Mouse (Mus musculus) heart, postnatal 0 days (tissue): ENCODE results near the gene Shc1. TPM values are rescaled to one million over a fixed set of nuclear protein-coding genes. Genes with fewer than 3 reads are reported as not detected.

ENCODE experiments used
- ATAC-seq: fragments of 200-750 bp; cut with Nextera tagmentation; 2 replicates; pipeline ENCODE4 v1.8.0; 2017; ENCODE audit warnings: low read depth, moderate number of reproducible peaks, moderate library complexity; ENCODE audit not compliant: insufficient read depth
- DNase-seq: peaks from one replicate; pipeline ENCODE4 v3.0.0-alpha.2; 2016; ENCODE audit warnings: low spot score
- H3K27ac ChIP-seq: fragments of 300-500 bp; sonication (generic); 2 replicates; pipeline ENCODE4 v1.5.1; 2014; ENCODE audit warnings: low read depth, mild to moderate bottlenecking
- H3K27me3 ChIP-seq: fragments of 300-500 bp; sonication (generic); 2 replicates; pipeline ENCODE4 v1.6.1; 2014; ENCODE audit warnings: low read length, mixed read lengths; ENCODE audit not compliant: control insufficient read depth, insufficient read depth
- H3K36me3 ChIP-seq: fragments of 300-500 bp; sonication (generic); replicated peaks from 2 replicates; pipeline ENCODE4 v1.6.1; 2014; ENCODE audit warnings: low read length, mixed read lengths; ENCODE audit not compliant: control insufficient read depth, insufficient read depth
- H3K4me1 ChIP-seq: fragments of 300-500 bp; sonication (generic); 2 replicates; pipeline ENCODE4 v1.6.1; 2014; ENCODE audit warnings: antibody characterized with exemption; ENCODE audit not compliant: control insufficient read depth, insufficient read depth
- H3K4me2 ChIP-seq: fragments of 300-500 bp; sonication (generic); 2 replicates; pipeline ENCODE4 v1.6.1; 2014; ENCODE audit warnings: low read depth, mild to moderate bottlenecking, low read length, moderate library complexity
- H3K4me3 ChIP-seq: fragments of 300-500 bp; sonication (generic); 2 replicates; pipeline ENCODE4 v1.5.1; 2014; ENCODE audit warnings: low read depth, low read length
- H3K9ac ChIP-seq: fragments of 300-500 bp; sonication (generic); replicated peaks from 2 replicates; pipeline ENCODE4 v1.6.1; 2014; ENCODE audit warnings: low read depth, low read length, mixed read lengths
- H3K9me3 ChIP-seq: fragments of 300-500 bp; sonication (generic); replicated peaks from 2 replicates; pipeline ENCODE4 v1.6.1; 2016; ENCODE audit warnings: low read length; ENCODE audit not compliant: control insufficient read depth
- CTCF ChIP-seq: IDR thresholded peaks from 2 replicates; pipeline ENCODE4 v1.5.1; 2016; ENCODE audit warnings: antibody characterized with exemption, control low read depth, low read depth
- EP300 ChIP-seq: IDR thresholded peaks from 2 replicates; pipeline ENCODE4 v1.6.1; 2016; ENCODE audit warnings: antibody characterized with exemption, low read depth
- whole genome bisulfite sequencing: fragments of 180-500 bp; shearing (Covaris S2); extraction: QIAGEN DNeasy Blood & Tissue Kit; methylation state at CpG from one replicate; pipeline ENCODE4 v1.1.7; 2014; 5-methylcytosine and 5-hydroxymethylcytosine counted together
- polyA plus RNA-seq: library from polyadenylated mRNA; unstranded; fragments of >200 nt; fragmentation: Nextera tagmentation; extraction: Ambion mirVana; gene quantifications from 2 replicates; pipeline ENCODE4 v1.2.1, GENCODE M21; 2015
- total RNA-seq: library from RNA; depleted of rRNA; stranded (reverse); fragments of >200 nt; gene quantifications from 2 replicates; pipeline ENCODE4 v1.2.3, GENCODE M21; 2014; ENCODE audit warnings: low replicate concordance

The Shc1 gene
- total and polyA plus RNA-seq, 2 experiments from 2014 or later: 35.8 to 82.1 TPM

DNA sequence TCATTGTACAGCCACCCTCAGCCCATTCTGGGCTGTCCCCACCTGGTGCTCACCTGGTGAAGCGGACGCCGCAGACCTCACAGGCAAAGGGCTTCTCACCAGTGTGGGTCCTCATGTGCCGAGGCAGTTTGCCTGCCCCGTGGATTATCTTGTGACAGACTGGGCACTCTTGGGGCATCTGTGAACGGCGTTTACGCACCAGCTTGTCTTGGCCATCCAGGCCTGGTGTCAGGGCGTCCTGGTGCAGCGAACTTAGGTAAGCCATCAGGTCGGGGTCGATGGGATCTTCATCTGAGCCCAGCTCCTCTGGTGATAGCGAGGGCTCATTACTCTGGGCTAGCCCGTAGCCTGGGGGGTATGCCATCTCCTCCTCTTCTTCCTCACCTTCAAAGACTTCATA lies 38.0 kb upstream of the Shc1 start:
- no peaks in the 10 kb centered on the region for H3K9me3 ChIP-seq
- H3K4me1 ChIP-seq: peaks cover 6% of the 10 kb centered on the region; the same call in 1 of the 2 replicates
- no peak overlapping the region for H3K9ac ChIP-seq
- no peak for TF ChIP-seq EP300
- TF ChIP-seq CTCF: no peak
- H3K4me2 ChIP-seq: no peak overlapping the region
- H3K27me3 ChIP-seq: no peaks in the 10 kb centered on the region
- no peak overlapping the region for H3K27ac ChIP-seq
- no peak for DNase-seq
- H3K36me3 ChIP-seq: peaks cover 11% of the 10 kb centered on the region
- 94% methylated on average over 14 of the region's 14 CpGs for WGBS
- ATAC-seq: no peak
- no peak overlapping the region for H3K4me3 ChIP-seq

DNA sequence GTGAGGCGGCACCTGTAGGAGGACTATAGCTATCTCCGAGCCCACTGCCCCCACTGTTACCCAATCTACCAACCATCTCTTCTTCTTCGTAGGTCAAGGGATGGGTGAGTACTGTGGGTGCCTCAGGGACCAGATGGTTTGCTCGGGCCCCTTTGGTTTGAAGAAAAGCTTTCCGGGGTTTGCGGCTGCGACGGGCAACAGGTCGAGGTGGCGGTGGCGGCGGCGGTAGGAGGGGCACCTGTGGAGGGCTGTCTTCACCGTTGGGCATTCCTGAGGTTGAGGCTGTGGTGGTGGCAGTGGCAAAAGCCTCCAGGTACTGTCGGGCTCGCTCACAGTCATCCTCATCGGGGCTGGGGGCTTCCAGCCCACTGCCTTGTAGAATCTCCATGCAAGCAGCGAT lies 37.5 kb upstream of the Shc1 start:
- Histone ChIP-seq H3K36me3 (peaks cover 11% of the 10 kb centered on the region), H3K27me3 (no peaks in the 10 kb centered on the region), H3K9ac (no peak overlapping the region), H3K4me3 (no peak overlapping the region), H3K27ac (no peak overlapping the region), H3K9me3 (no peaks in the 10 kb centered on the region), H3K4me1 (peaks cover 6% of the 10 kb centered on the region; the same call in 1 of the 2 replicates), H3K4me2 (no peak overlapping the region)
- TF ChIP-seq EP300 (no peak), CTCF (no peak)
- 93% methylated on average over 18 of the region's 18 CpGs for WGBS
- DNase-seq: no peak
- no peak for ATAC-seq

DNA sequence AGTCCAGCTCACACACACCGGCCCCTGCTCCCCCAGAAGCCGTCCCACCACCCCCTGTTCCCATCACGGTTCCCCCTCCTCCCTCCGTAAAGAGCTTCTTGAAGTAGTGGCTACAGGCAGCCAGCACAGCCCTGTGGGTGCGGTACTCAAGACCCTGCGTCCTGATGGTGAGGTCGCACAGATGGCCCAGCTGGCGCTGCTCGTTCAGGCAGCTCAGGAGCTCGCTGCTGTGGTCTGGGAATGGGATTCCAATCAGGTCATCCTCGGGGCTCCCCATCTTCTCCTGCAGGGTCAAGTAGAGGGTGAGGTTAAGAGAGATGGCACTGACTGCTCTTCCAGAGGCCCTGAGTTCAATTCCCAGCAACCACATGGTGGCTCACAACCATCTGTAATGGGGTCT lies 37.0 kb upstream of the Shc1 start:
- no peak overlapping the region for H3K9ac ChIP-seq
- 87% methylated on average over 11 of the region's 11 CpGs for WGBS
- H3K27ac ChIP-seq: no peak overlapping the region
- DNase-seq (no peak), ATAC-seq (no peak)
- peaks cover 11% of the 10 kb centered on the region for H3K36me3 ChIP-seq
- no peaks in the 10 kb centered on the region for H3K9me3 ChIP-seq
- TF ChIP-seq CTCF (no peak), EP300 (no peak)
- H3K27me3 ChIP-seq: no peaks in the 10 kb centered on the region
- no peak overlapping the region for H3K4me2 ChIP-seq
- H3K4me1 ChIP-seq: peaks cover 6% of the 10 kb centered on the region; the same call in 1 of the 2 replicates
- no peak overlapping the region for H3K4me3 ChIP-seq

DNA sequence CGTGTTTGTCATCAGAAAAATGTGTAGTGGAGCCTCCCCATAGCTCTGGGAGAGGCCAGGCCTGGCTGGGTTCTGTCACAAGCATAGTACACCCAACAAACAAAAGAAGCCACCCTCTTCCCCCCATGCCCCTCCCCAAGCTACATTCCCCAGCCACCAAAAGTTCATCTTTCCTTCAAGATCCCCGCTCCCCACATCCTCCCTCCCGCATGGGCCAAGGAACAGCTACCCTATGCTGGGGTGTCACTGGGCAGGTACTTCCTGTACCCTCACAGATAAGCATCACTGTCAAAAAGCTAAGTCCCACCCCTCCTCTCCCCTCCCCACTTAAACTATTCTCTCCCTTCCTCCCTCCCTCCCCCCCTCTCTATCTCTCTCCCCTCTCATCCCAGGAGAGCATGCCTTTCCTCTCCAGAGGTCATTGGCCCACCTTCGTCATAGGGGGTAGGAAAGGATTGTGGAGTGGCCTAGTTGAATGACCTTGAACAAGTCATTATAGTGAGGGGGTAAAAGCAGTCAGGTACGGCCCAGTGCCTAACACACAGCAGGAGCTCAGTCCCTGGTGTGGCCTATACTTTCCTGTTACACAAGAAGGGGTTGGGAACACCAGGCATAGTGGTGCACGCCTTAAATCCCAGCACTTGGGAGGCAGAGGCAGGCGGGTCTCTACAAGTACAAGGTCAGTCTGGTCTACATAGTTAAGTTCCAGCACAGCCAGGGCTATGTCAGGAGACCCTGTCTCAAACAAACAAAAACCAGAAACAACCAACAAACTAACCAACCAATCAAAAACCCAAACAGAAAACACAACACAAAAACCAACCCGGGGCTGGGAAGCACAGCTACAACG lies 36.0 kb upstream of the Shc1 start:
- no peak for ATAC-seq
- 84% methylated on average over 9 of the region's 9 CpGs for WGBS
- no peak overlapping the region for H3K27ac ChIP-seq
- H3K4me2 ChIP-seq: no peak overlapping the region
- H3K4me3 ChIP-seq: no peak overlapping the region
- H3K27me3 ChIP-seq: no peaks in the 10 kb centered on the region
- peaks cover 11% of the 10 kb centered on the region for H3K36me3 ChIP-seq
- H3K4me1 ChIP-seq: peaks cover 6% of the 10 kb centered on the region; the same call in 1 of the 2 replicates
- no peak for DNase-seq
- no peaks in the 10 kb centered on the region for H3K9me3 ChIP-seq
- TF ChIP-seq EP300: no peak
- TF ChIP-seq CTCF: no peak
- no peak overlapping the region for H3K9ac ChIP-seq

DNA sequence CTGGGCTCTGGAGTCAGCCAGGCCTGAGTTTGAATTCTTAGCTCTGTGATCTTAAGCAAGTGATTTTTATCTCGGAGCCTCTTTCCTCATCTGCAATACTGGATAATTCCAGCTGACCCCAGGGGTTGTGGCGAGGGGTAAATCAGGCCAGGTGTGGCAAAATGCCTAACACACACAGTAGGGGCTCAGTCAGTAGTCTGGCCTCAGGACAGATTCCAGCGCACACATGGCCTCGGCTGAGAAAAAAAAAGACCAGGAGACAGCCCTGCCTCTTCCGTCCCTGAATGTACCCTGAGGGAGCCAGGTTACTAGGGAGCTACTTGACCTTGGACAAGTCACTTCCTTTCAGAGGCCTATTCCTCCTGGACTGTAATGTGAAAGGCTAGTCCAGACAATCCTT lies 35.3 kb upstream of the Shc1 start:
- H3K9ac ChIP-seq: no peak overlapping the region
- H3K4me3 ChIP-seq: no peak overlapping the region
- 64% methylated on average over 5 of the region's 5 CpGs for WGBS
- H3K9me3 ChIP-seq: no peaks in the 10 kb centered on the region
- no peak overlapping the region for H3K4me2 ChIP-seq
- H3K27me3 ChIP-seq: no peaks in the 10 kb centered on the region
- peaks cover 11% of the 10 kb centered on the region for H3K36me3 ChIP-seq
- no peak for DNase-seq
- H3K27ac ChIP-seq: no peak overlapping the region
- no peak for TF ChIP-seq EP300
- TF ChIP-seq CTCF: no peak
- no peak for ATAC-seq
- peaks cover 8% of the 10 kb centered on the region; the same call in 1 of the 2 replicates for H3K4me1 ChIP-seq
